Mouse (Mus musculus): ENCODE data around the gene Krt71.
"Not testable (repeated sequence)": the region's sequence is repeated elsewhere in the genome, so short reads cannot be mapped to it uniquely, and the experiment has no call there.

Gene Krt71

GRCm38 (mm10) chr15:101694207-101694606 lies 48.7 kb downstream of the Krt71 start, which contains the start of gene Krt6a:
Gene Krt6a, minus strand, starts transcription at chr15:101694307.
- no peak for ATAC-seq (ENCODE audit: insufficient number of reproducible peaks, low FRiP score, low TSS enrichment)

DNA sequence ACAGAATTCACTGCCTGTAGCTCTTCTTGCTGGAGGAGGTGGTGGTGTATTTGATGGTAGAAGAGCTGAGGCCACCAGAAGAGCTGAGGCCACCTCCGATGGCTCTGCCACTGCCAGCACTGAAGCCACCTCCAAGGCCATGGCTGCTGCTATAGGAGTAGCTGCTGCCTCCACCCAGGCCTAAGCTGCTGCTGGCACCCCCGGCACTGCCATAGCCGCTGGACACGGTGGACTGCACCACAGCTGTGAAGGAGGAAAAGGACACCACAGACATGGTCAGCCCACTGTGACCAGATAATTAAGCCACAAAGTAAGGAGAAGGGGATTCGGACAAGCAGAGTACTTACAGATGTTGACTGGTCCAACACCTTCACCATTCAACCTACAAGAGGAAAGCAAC lies 52.4 kb downstream of the Krt71 start:
- not testable (repeated sequence) for ATAC-seq (ENCODE audit: insufficient number of reproducible peaks, low FRiP score, low TSS enrichment)

DNA sequence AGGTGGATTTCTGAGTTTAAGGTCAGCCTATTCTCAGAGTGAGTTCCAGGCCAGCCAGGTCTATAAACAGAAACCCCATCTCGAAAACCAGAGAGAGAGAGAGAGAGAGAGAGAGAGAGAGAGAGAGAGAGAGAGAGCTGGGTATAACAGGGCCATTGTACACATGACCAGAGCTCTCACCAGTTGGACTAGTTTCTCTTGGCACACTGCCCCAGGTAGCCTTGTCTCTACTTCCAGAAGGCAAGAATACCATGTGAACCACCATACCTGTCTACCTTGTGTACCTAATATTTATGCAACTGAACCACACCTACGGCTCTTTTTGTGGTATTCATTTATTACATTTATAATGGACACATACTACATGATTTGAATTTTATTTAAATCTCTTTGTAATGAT lies 54.7 kb downstream of the Krt71 start:
- ATAC-seq (ENCODE audit: insufficient number of reproducible peaks, low FRiP score, low TSS enrichment), result no peak
